Mouse (Mus musculus) erythroid progenitor cell, adult 5-6 weeks (primary cell): ENCODE measurements around the gene Trem3. TPM values are rescaled to one million over a fixed set of nuclear protein-coding genes. Genes with fewer than 3 reads are reported as not detected.

Experiments
- total RNA-seq, 2 experiments: library from RNA; stranded (forward) in 1 of 2; stranded (reverse) in 1 of 2; fragments of 150-400 nt in 1 of 2; fragments of 186-747, 209-891 nt in 1 of 2; gene quantifications; 2 replicates each; pipeline versions ENCODE4 v1.2.3 to v1.2.4; 2015 to 2017; ENCODE audit warnings: low replicate concordance in 2 of 2

The Trem3 gene
- total RNA-seq, 2 experiments from 2014 or later: 8.0 to 9.3 TPM

Other genes starting within 250 kb of the Trem3 start
- not detected in 2 replicates for gene 1700122O11Rik, start 209.5 kb upstream of the Trem3 start, total RNA-seq (2015; ENCODE audit: low replicate concordance)
- gene 1700122O11Rik, start 209.5 kb upstream of the Trem3 start, total RNA-seq (2017; ENCODE audit: low replicate concordance): not detected in 2 replicates
- not detected in 2 replicates for gene 1700067P10Rik, start 158.5 kb upstream of the Trem3 start, total RNA-seq (2015; ENCODE audit: low replicate concordance)
- gene 1700067P10Rik, start 158.5 kb upstream of the Trem3 start, total RNA-seq (2017; ENCODE audit: low replicate concordance): 0.51 TPM in 1 of 2 replicates, not detected in the other
- gene 9830107B12Rik, start 101.5 kb upstream of the Trem3 start, total RNA-seq (2015; ENCODE audit: low replicate concordance): 0.42 and 5.4 TPM in 2 replicates
- 2.1 and 3.0 TPM in 2 replicates for gene 9830107B12Rik, start 101.5 kb upstream of the Trem3 start, total RNA-seq (2017; ENCODE audit: low replicate concordance)
- gene A530064D06Rik, start 80.5 kb upstream of the Trem3 start, total RNA-seq (2015; ENCODE audit: low replicate concordance): 2.5 and 2.9 TPM in 2 replicates
- gene A530064D06Rik, start 80.5 kb upstream of the Trem3 start, total RNA-seq (2017; ENCODE audit: low replicate concordance): 3.5 and 5.9 TPM in 2 replicates
- gene Trem1, start 15.0 kb upstream of the Trem3 start, total RNA-seq (2015; ENCODE audit: low replicate concordance): 1.3 and 4.3 TPM in 2 replicates
- 1.4 and 5.2 TPM in 2 replicates for gene Trem1, start 15.0 kb upstream of the Trem3 start, total RNA-seq (2017; ENCODE audit: low replicate concordance)
- gene Treml4, start 16.5 kb downstream of the Trem3 start, total RNA-seq (2015; ENCODE audit: low replicate concordance): 2.9 and 4.2 TPM in 2 replicates
- 3.5 and 16.2 TPM in 2 replicates for gene Treml4, start 16.5 kb downstream of the Trem3 start, total RNA-seq (2017; ENCODE audit: low replicate concordance)
- 5.8 and 18.4 TPM in 2 replicates for gene Treml2, start 51.7 kb downstream of the Trem3 start, total RNA-seq (2015; ENCODE audit: low replicate concordance)
- gene Treml2, start 51.7 kb downstream of the Trem3 start, total RNA-seq (2017; ENCODE audit: low replicate concordance): 5.7 and 7.7 TPM in 2 replicates
- gene B430306N03Rik, start 68.4 kb downstream of the Trem3 start, total RNA-seq (2015; ENCODE audit: low replicate concordance): 7.9 and 12.6 TPM in 2 replicates
- 2.6 and 8.1 TPM in 2 replicates for gene B430306N03Rik, start 68.4 kb downstream of the Trem3 start, total RNA-seq (2017; ENCODE audit: low replicate concordance)
- gene Trem2, start 98.6 kb downstream of the Trem3 start, total RNA-seq (2015; ENCODE audit: low replicate concordance): 2.2 TPM in 1 of 2 replicates, not detected in the other
- gene Trem2, start 98.6 kb downstream of the Trem3 start, total RNA-seq (2017; ENCODE audit: low replicate concordance): 0.26 TPM in 1 of 2 replicates, not detected in the other
- gene Treml1, start 112.1 kb downstream of the Trem3 start, total RNA-seq (2015; ENCODE audit: low replicate concordance): not detected in 2 replicates
- gene Treml1, start 112.1 kb downstream of the Trem3 start, total RNA-seq (2017; ENCODE audit: low replicate concordance): not detected in 2 replicates
- 133 and 142 TPM in 2 replicates for gene Nfya, start 162.1 kb downstream of the Trem3 start, total RNA-seq (2015; ENCODE audit: low replicate concordance)
- 69.3 and 110 TPM in 2 replicates for gene Nfya, start 162.1 kb downstream of the Trem3 start, total RNA-seq (2017; ENCODE audit: low replicate concordance)
- gene Oard1, start 162.2 kb downstream of the Trem3 start, total RNA-seq (2015; ENCODE audit: low replicate concordance): 42.9 and 62.9 TPM in 2 replicates
- 81.9 and 87.0 TPM in 2 replicates for gene Oard1, start 162.2 kb downstream of the Trem3 start, total RNA-seq (2017; ENCODE audit: low replicate concordance)
- not detected in 2 replicates for gene Apobec2, start 185.2 kb downstream of the Trem3 start, total RNA-seq (2015; ENCODE audit: low replicate concordance)
- gene Apobec2, start 185.2 kb downstream of the Trem3 start, total RNA-seq (2017; ENCODE audit: low replicate concordance): not detected in 2 replicates
- gene Tspo2, start 203.7 kb downstream of the Trem3 start, total RNA-seq (2015; ENCODE audit: low replicate concordance): 464 and 482 TPM in 2 replicates
- 322 and 537 TPM in 2 replicates for gene Tspo2, start 203.7 kb downstream of the Trem3 start, total RNA-seq (2017; ENCODE audit: low replicate concordance)
- gene Unc5cl, start 207.1 kb downstream of the Trem3 start, total RNA-seq (2015; ENCODE audit: low replicate concordance): 13.4 and 20.5 TPM in 2 replicates
- 13.2 and 24.1 TPM in 2 replicates for gene Unc5cl, start 207.1 kb downstream of the Trem3 start, total RNA-seq (2017; ENCODE audit: low replicate concordance)